Mouse (Mus musculus) small intestine, adult 2 months (tissue): Measurements from ENCODE around the gene Scimp.

ENCODE experiments used
- CTCF ChIP-seq: fragments of 200-500 bp; IDR thresholded peaks from 2 replicates; pipeline ENCODE4 v1.5.1; 2012; ENCODE audit warnings: low read depth, mild to moderate bottlenecking, control low read depth, inconsistent platforms, low read length, moderate library complexity, mixed read lengths; ENCODE audit not compliant: insufficient replicate concordance, insufficient read length; ENCODE audit errors: extremely low read depth
- POLR2A ChIP-seq: fragments of 200-500 bp; IDR thresholded peaks from 2 replicates; pipeline ENCODE4 v1.6.1; 2012; ENCODE audit warnings: low read depth, mild to moderate bottlenecking, control low read depth, inconsistent platforms, low read length, moderate library complexity

DNA sequence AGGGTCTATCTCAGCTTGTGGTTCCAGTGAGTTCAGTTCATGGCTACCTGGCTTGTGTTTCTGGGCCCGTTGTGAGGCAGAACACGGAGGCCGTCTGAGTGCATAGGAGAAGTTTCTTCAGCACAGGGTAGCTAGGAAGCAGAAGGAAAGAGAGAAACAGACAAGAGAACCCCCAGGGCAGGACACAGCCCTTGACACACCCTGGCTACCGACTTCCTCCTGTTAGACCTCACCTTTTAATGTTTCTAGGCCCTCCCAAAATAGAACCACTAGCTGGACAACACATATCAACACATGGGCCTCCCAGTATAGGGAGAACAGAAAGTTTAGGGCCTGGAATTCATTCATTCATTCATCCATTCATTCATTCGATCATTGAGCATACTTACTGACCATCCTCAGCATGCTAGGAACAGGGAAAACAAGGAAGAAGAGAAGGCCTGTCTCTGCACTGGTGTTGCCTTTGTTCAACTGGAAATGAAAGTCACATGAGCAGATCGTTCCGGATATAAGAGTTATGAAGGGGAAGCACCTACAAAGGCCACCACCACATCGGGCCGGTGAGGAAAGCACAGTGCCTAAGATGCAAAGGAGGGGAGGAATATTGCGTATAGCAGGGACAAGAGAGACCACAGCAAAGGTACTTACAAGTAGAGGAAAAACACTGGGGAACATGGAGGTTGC is 23.3 kb downstream of the Scimp start:
- TF ChIP-seq CTCF (no peak), POLR2A (no peak)
